Mouse (Mus musculus): ENCODE results near the gene Fbxo44. TPM values are rescaled to one million over a fixed set of nuclear protein-coding genes. Genes with fewer than 3 reads are reported as not detected.

Gene Fbxo44
- polyA plus RNA-seq, 1 experiment from 2014 or later, result 10.9 TPM

Small RNA genes lying within 50 kb of the gene (microRNA-seq; reads per million reads assigned to microRNA genes)
- not detected for gene Mir7022 (ENCODE audit: borderline number of aligned reads)

Other genes with a start within 250 kb of the Fbxo44 start
- gene Plod1, start 223.7 kb downstream of the Fbxo44 start, polyA plus RNA-seq (2015; fragmentation: Nextera tagmentation; extraction: Ambion mirVana), result 11.4 TPM in 2 replicates
- gene 2510039O18Rik, start 219.6 kb downstream of the Fbxo44 start, polyA plus RNA-seq (2015; fragmentation: Nextera tagmentation; extraction: Ambion mirVana), result 21.8 and 28.9 TPM in 2 replicates
- 0.42 and 0.62 TPM in 2 replicates for gene Nppb, start 174.7 kb downstream of the Fbxo44 start, polyA plus RNA-seq (2015; fragmentation: Nextera tagmentation; extraction: Ambion mirVana)
- gene Nppa, start 159.8 kb downstream of the Fbxo44 start, polyA plus RNA-seq (2015; fragmentation: Nextera tagmentation; extraction: Ambion mirVana), result 0.76 and 0.88 TPM in 2 replicates
- 4.1 and 4.2 TPM in 2 replicates for gene Clcn6, start 121.7 kb downstream of the Fbxo44 start, polyA plus RNA-seq (2015; fragmentation: Nextera tagmentation; extraction: Ambion mirVana)
- 8.3 and 9.0 TPM in 2 replicates for gene Mthfr, start 121.4 kb downstream of the Fbxo44 start, polyA plus RNA-seq (2015; fragmentation: Nextera tagmentation; extraction: Ambion mirVana)
- 43.3 and 45.2 TPM in 2 replicates for gene Agtrap, start 72.5 kb downstream of the Fbxo44 start, polyA plus RNA-seq (2015; fragmentation: Nextera tagmentation; extraction: Ambion mirVana)
- 42.1 and 46.1 TPM in 2 replicates for gene Mad2l2, start 30.1 kb downstream of the Fbxo44 start, polyA plus RNA-seq (2015; fragmentation: Nextera tagmentation; extraction: Ambion mirVana)
- gene Draxin, start 29.8 kb downstream of the Fbxo44 start, polyA plus RNA-seq (2015; fragmentation: Nextera tagmentation; extraction: Ambion mirVana), result not detected in 2 replicates
- 36.2 and 37.7 TPM in 2 replicates for gene Fbxo6, start 8.3 kb downstream of the Fbxo44 start, polyA plus RNA-seq (2015; fragmentation: Nextera tagmentation; extraction: Ambion mirVana)
- 0.71 and 1.1 TPM in 2 replicates for gene Fbxo2, start 139 bp upstream of the Fbxo44 start, polyA plus RNA-seq (2015; fragmentation: Nextera tagmentation; extraction: Ambion mirVana)
- gene Disp3, start 127.5 kb upstream of the Fbxo44 start, polyA plus RNA-seq (2015; fragmentation: Nextera tagmentation; extraction: Ambion mirVana), result not detected in 2 replicates